Mouse (Mus musculus) right cerebral cortex, adult 2 months (tissue): ENCODE data around the gene Ntm.
A peak's percentile ranks its signal among the peaks of the same experiment; 100 is the strongest.

Experiments
- DNase-seq, 2 experiments: peaks; one replicate each; pipeline ENCODE4 v3.0.0; 2021 to 2022; ENCODE audit warnings: low spot score in 2 of 2

The Ntm gene

DNA sequence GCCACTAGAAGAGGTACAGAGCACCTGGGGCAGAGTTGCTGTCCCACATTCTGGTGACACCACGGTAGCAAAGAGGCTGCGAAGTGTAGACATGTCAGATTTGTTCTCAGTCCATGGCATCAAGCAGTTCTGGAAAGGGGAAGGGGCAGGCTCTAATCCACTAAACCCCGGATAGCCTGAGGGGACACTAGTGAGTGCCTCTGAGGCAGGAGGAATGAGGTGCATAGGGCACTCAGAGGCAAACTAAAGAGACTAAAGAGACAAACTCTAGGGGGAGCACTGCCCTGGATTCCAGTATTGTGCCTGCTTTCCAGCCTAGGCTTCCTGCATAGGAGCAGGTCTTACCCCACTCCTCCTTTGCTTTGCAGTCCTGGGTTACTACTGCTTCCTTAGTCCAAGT, 926.5 kb downstream of the Ntm start:
- DNase-seq: no peak

DNA sequence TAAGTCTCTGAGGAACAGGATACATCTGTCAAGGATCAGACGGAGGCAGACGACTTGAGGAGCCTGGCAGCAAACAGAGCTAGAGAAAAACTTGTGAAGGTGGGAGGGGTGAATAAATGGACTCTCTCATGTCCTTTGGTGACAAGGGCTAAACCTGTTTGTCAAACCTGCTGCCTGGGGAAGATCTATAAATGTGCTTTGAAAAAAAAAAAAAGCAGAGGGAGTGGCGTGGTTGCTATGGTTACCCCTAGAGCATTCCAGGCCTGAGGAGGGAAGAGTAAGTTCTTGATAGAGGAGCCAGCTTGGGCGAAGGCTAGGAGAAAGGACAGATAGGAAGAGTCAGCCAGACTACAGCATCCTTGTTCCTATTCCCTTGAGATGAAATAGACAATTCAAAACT, 926.9 kb downstream of the Ntm start:
- peak in 1 of 2 experiments; percentile 39 for DNase-seq

DNA sequence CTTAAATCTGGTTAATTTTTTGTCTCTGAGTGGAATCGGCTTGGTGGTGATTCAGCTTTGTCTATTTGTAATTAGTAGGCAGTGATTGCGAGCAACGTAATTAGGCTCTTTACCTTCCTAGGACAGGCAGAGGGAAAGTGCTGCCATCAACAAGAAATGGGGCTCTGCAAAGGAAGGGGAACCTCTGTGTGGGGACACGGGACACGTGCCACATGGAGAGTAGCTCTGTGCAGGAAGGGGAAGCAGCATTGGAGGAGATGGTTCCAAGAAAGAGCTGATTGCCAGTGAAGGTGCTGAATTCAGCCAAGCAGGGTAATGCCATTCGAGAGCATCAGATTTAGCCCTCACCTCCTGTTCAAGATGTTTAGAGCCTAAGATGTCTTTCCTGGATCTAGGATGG, 936.5 kb downstream of the Ntm start:
- DNase-seq: no peak

- no peak for DNase-seq
Observed at GRCm38 (mm10) chr9:29025603-29026002, 937.3 kb downstream of the Ntm start.

- DNase-seq: no peak
Observed at GRCm38 (mm10) chr9:29025104-29025503, 937.8 kb downstream of the Ntm start.

DNA sequence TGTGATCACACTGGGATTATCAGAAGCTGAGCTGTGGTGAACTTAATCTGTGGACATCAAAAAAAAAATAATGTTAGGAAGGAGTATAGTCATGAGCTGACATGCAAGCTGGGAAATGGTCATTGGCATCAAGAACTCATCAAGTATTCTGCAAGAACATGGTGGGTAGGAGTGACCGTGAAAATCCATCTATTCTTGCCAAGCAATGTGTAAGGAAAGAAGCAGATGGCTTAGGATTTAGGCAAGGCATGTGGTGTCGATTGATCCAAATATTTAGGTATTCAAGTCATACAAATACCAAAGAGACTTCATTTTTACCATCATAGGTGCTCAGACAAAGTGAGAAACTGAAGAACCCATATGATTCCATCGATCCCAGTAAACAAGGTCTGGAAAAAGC, 946.1 kb downstream of the Ntm start:
- DNase-seq: no peak

- no peak for DNase-seq
Observed at GRCm38 (mm10) chr9:29013881-29014280, 949.1 kb downstream of the Ntm start.

DNA sequence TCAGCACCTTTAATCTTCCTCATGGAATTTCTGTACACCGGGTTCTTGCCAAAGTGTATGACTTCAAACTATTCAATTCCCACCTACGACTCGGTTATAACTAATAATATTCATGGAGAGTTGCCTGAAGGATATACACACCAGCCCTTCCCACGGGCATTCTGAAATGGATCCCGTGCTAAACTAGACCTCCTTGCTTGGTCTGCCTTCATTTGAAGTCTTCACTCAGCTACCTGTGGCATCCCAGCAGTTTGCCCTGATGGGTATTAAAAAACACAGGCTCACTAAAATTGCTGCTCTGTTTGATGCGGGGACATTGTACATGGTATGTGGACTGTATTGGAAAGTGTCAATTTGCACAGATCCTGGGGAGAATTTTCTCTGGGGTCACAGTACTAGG, 950.4 kb downstream of the Ntm start:
- DNase-seq: no peak

DNA sequence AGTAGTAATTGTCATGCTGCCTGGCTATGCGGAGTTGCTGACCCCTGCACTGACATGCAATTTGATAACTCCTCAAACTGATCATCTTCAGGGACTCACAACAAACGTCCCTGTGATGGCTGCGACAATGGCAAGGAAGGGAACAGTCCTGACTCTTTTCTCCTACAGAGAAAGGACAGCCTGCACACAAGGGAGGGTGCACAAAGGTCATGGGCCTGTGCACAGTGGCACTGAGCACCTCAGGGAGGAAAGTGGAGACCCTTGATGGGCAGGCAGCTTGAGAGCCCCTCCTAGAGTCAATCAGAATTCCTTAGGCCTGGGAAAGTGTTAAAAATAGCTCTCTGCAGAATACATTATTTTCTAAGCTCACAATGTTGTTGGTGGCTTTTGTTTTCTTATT, 951.5 kb downstream of the Ntm start:
- no peak for DNase-seq

DNA sequence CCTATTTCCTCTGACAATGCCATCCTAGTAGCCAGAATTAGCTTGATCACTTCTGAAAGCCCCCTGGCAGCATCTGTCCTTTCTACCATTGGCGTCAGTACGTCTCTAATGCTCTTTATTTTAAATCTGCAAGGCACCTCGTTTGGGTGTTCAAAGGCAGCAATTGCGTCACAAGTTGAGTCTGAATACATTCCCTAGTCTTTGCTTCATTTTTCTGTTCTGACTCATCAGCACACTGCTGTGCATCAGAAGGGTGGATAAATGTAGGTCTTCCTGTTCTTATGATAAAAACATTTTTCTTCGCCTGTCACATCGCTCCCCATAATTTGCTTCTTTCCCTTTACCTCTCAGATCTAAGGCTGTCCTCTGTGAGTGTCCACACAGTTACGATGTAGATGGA, 958.4 kb downstream of the Ntm start:
- DNase-seq: peak; percentile 33 to 44

GRCm38 (mm10) chr9:28999951-29000351, 963.0 kb downstream of the Ntm start:
- no peak for DNase-seq

- DNase-seq: no peak
Observed at GRCm38 (mm10) chr9:28977275-28977674, 985.7 kb downstream of the Ntm start.

DNA sequence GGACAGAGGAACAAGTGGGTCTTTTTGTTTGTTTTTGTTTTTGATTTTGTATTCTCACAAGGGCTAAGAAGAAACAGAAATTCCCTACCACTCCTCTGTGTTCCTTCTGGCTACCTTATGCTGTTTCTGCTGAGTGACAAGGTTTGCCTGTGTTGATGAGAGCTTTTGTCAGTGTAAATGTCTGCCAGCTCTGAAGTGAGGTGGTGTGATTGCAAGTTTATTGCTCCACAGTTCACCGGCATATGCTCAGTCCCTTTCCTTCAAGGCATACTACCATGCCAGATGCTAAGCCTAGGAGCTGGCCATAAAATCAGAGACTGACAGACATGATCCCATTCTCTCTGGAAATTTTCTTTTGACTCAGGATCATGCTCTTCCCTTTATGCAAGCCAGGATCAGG, 993.5 kb downstream of the Ntm start:
- no peak for DNase-seq
